Mouse (Mus musculus): ENCODE measurements around the gene Pon3. TPM values are rescaled to one million over a fixed set of nuclear protein-coding genes. Genes with fewer than 3 reads are reported as not detected.

The Pon3 gene
- 8.7 and 11.4 TPM in 2 replicates for polyA plus RNA-seq (2012; rRNA removed)

GRCm38 (mm10) chr6:5255722-5256451, at the start of gene Pon3:
Gene Pon3 (minus strand): TSS chr6:5256286.
- WGBS, result 4% methylated on average over 16 of the region's 16 CpGs
- peak within 1 kb of the TSS; percentile 45; the same call in 1 of the 2 replicates for H3K27ac ChIP-seq (ENCODE audit: insufficient read depth, low read depth, low read length)
- TF ChIP-seq POLR2A (IDR thresholded peaks at IDR 0.05; ENCODE audit: low read depth, low read length) (no peak), CTCF (conservative IDR thresholded peaks at IDR 0.05; ENCODE audit: insufficient read depth, insufficient read length, low read depth, low read length) (no peak)

GRCm38 (mm10) chr6:5304956-5305355, 48.9 kb upstream of the Pon3 start:
- Histone ChIP-seq H3K27ac (ENCODE audit: insufficient read depth, low read depth, low read length) (no peak overlapping the region), H3K4me1 (ENCODE audit: control insufficient read depth, insufficient read depth, low read length) (no peaks in the 10 kb centered on the region), H3K4me3 (ENCODE audit: insufficient read depth, low read depth, low read length) (no peak overlapping the region), H3K36me3 (ENCODE audit: control insufficient read depth, insufficient read depth, low read length) (no peaks in the 10 kb centered on the region), H3K27me3 (replicated peaks; ENCODE audit: control insufficient read depth, insufficient read depth, low read length) (no peaks in the 10 kb centered on the region)
- TF ChIP-seq CTCF (conservative IDR thresholded peaks at IDR 0.05; ENCODE audit: insufficient read depth, insufficient read length, low read depth, low read length) (no peak), POLR2A (IDR thresholded peaks at IDR 0.05; ENCODE audit: low read depth, low read length) (no peak)
- 88% methylated on average over 8 of the region's 8 CpGs for WGBS
- peak; percentile 46 for DNase-seq

More at GRCm38 (mm10) chr6:5255722-5256451, at the start of gene Pon3:
- Histone ChIP-seq H3K36me3 (ENCODE audit: control insufficient read depth, insufficient read depth, low read length) (no peaks in the 10 kb centered on the region), H3K4me1 (ENCODE audit: control insufficient read depth, insufficient read depth, low read length) (no peaks in the 10 kb centered on the region), H3K27me3 (replicated peaks; ENCODE audit: control insufficient read depth, insufficient read depth, low read length) (no peaks in the 10 kb centered on the region), H3K4me3 (ENCODE audit: insufficient read depth, low read depth, low read length) (peak within 1 kb of the TSS; percentile 71)
- DNase-seq, result peak; percentile 70

GRCm38 (mm10) chr6:5300629-5301028, 44.5 kb upstream of the Pon3 start:
- Histone ChIP-seq H3K27ac (ENCODE audit: insufficient read depth, low read depth, low read length) (no peak overlapping the region), H3K4me3 (ENCODE audit: insufficient read depth, low read depth, low read length) (no peak overlapping the region), H3K27me3 (replicated peaks; ENCODE audit: control insufficient read depth, insufficient read depth, low read length) (no peaks in the 10 kb centered on the region), H3K36me3 (ENCODE audit: control insufficient read depth, insufficient read depth, low read length) (no peaks in the 10 kb centered on the region), H3K4me1 (ENCODE audit: control insufficient read depth, insufficient read depth, low read length) (no peaks in the 10 kb centered on the region)
- WGBS, result 89% methylated on average over 8 of the region's 8 CpGs
- no peak for DNase-seq
- TF ChIP-seq CTCF (conservative IDR thresholded peaks at IDR 0.05; ENCODE audit: insufficient read depth, insufficient read length, low read depth, low read length) (no peak), POLR2A (IDR thresholded peaks at IDR 0.05; ENCODE audit: low read depth, low read length) (no peak)

DNA sequence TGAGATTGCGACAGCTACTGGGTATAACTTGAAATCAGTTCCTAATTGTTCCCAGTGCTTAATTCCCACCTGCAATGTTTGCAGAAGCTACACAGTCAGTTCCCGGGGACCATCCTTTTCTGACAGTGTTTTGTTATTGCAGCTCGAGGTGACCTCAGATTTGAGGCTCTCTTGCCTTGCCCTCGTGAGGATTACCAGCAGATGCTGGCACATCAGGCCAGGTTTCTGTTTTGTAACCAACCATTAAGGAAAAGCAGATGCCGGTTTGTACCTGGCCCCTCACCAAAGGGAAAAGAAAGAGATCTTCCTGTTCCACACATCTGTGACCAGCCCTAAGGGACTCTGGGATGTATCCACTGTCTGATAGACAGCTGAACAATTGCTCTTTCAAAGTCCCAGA, 43.5 kb upstream of the Pon3 start:
- Histone ChIP-seq H3K27ac (ENCODE audit: insufficient read depth, low read depth, low read length) (no peak overlapping the region), H3K4me3 (ENCODE audit: insufficient read depth, low read depth, low read length) (no peak overlapping the region), H3K27me3 (replicated peaks; ENCODE audit: control insufficient read depth, insufficient read depth, low read length) (no peaks in the 10 kb centered on the region), H3K4me1 (ENCODE audit: control insufficient read depth, insufficient read depth, low read length) (no peaks in the 10 kb centered on the region), H3K36me3 (ENCODE audit: control insufficient read depth, insufficient read depth, low read length) (no peaks in the 10 kb centered on the region)
- WGBS, result 85% methylated on average over 5 of the region's 5 CpGs
- TF ChIP-seq CTCF (conservative IDR thresholded peaks at IDR 0.05; ENCODE audit: insufficient read depth, insufficient read length, low read depth, low read length) (no peak), POLR2A (IDR thresholded peaks at IDR 0.05; ENCODE audit: low read depth, low read length) (no peak)
- DNase-seq, result no peak

DNA sequence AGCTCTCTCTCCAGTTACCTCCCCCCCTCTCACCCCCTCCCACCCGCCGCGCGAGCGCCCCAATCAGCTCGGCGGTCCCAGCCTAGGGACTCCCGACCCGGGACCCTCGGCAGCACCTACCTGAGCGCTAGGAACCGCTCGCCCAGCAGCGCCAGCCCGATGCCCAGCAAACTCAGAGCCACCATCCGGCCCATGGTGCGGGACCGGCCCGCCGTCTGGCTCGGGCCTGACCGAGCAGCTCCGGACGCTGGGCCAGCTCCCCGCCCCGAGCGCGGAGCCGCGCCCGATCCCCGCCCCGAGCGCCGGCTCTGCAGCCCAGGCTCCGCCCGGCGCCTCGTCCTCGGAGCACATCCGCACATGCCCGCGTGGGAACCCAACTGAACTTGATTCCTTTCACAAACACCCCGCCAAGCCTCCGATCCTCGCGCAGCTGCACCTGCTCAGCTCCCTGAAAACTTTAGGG, 42.0 kb upstream of the Pon3 start, which contains the start of gene Pon2:
Gene Pon2, minus strand, starts transcription at position 364 of the 463 bp plus-strand sequence.
- Histone ChIP-seq H3K4me3 (ENCODE audit: insufficient read depth, low read depth, low read length) (peak within 1 kb of the TSS; percentile 98), H3K4me1 (ENCODE audit: control insufficient read depth, insufficient read depth, low read length) (no peaks in the 10 kb centered on the region), H3K36me3 (ENCODE audit: control insufficient read depth, insufficient read depth, low read length) (no peaks in the 10 kb centered on the region), H3K27me3 (replicated peaks; ENCODE audit: control insufficient read depth, insufficient read depth, low read length) (no peaks in the 10 kb centered on the region), H3K27ac (ENCODE audit: insufficient read depth, low read depth, low read length) (peak within 1 kb of the TSS; percentile 92)
- WGBS, result 1% methylated on average over 45 of the region's 47 CpGs
- TF ChIP-seq CTCF (conservative IDR thresholded peaks at IDR 0.05; ENCODE audit: insufficient read depth, insufficient read length, low read depth, low read length) (0 out of 2 replicates have a peak, but pooled peaks have one; percentile 1), POLR2A (IDR thresholded peaks at IDR 0.05; ENCODE audit: low read depth, low read length) (no peak)
- peak; percentile 87 for DNase-seq

DNA sequence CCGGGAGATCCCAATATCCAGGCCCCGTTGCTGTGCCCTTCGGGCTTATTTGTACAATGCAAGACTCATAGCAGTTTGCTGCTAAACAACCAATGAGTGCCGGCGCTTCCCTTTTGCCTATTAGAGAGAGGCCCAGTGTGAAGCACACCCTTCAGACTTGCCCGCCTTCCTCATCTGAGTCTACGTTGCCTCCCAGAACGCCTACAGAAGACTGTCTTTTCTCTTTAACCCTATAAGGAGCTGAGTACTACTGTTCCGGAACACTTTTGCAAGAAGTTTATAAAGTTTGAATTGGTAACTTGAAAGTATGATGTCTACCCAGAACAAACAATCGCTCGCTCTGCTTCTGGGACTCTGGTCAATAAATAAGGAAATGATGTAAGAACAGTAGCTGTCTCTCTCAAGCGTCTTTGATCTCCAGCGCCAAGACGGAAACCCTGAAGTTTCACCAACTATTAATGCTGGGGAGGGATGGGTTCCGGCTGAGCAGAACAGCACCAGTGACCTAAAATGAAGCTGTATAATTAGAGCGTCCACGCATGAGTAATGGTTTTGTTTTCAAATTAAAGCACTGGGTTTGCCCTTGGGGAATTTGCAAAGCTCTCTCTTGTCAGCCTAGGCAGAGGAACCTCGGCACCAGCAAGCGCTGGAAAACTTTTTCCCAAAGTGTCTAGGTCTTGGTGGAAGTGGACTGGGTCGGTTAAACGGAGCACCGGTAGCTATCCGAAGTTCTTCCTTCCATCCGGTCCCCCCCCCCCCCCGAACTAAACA, 41.4 kb upstream of the Pon3 start:
- H3K27ac ChIP-seq (ENCODE audit: insufficient read depth, low read depth, low read length), result peak overlapping the region; percentile 78; the same call in 1 of the 2 replicates
- TF ChIP-seq CTCF (conservative IDR thresholded peaks at IDR 0.05; ENCODE audit: insufficient read depth, insufficient read length, low read depth, low read length), result no peak
- TF ChIP-seq POLR2A (IDR thresholded peaks at IDR 0.05; ENCODE audit: low read depth, low read length), result no peak
- H3K36me3 ChIP-seq (ENCODE audit: control insufficient read depth, insufficient read depth, low read length), result no peaks in the 10 kb centered on the region
- H3K4me3 ChIP-seq (ENCODE audit: insufficient read depth, low read depth, low read length), result peak overlapping the region; percentile 98
- no peaks in the 10 kb centered on the region for H3K4me1 ChIP-seq (ENCODE audit: control insufficient read depth, insufficient read depth, low read length)
- WGBS, result 2% methylated on average over 25 of the region's 25 CpGs
- DNase-seq, result peak; percentile 76
- no peaks in the 10 kb centered on the region for H3K27me3 ChIP-seq (replicated peaks; ENCODE audit: control insufficient read depth, insufficient read depth, low read length)

DNA sequence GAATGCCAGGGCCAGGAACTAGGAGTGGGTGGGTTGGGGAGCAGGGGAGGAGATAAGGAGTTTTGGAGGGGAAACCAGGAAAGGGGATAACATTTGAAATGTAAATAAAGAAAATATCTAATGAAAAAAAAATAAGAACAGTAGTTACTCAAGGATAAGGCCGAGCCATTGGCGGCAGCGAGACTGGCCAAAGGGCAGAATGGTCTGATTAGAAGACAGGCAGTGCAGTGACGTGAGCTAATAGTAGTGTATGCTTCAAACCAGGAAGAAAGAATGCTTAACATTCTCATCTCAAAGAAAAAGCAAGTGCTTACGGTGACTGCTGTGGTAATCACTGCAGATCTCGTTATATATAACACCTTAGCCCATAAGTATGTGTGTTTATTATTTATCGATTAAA, 40.0 kb upstream of the Pon3 start:
- H3K27me3 ChIP-seq (replicated peaks; ENCODE audit: control insufficient read depth, insufficient read depth, low read length), result no peaks in the 10 kb centered on the region
- 98% methylated on average over 7 of the region's 7 CpGs for WGBS
- no peak overlapping the region for H3K4me3 ChIP-seq (ENCODE audit: insufficient read depth, low read depth, low read length)
- DNase-seq, result no peak
- no peak overlapping the region for H3K27ac ChIP-seq (ENCODE audit: insufficient read depth, low read depth, low read length)
- H3K4me1 ChIP-seq (ENCODE audit: control insufficient read depth, insufficient read depth, low read length), result no peaks in the 10 kb centered on the region
- H3K36me3 ChIP-seq (ENCODE audit: control insufficient read depth, insufficient read depth, low read length), result no peaks in the 10 kb centered on the region
- TF ChIP-seq POLR2A (IDR thresholded peaks at IDR 0.05; ENCODE audit: low read depth, low read length), result no peak
- no peak for TF ChIP-seq CTCF (conservative IDR thresholded peaks at IDR 0.05; ENCODE audit: insufficient read depth, insufficient read length, low read depth, low read length)

Measured in kidney, adult 2 months (tissue).